Mouse (Mus musculus) kidney, adult 11 months (tissue): ENCODE measurements at regions not wholly inside any gene's neighbourhood (a gene's known extent, or its start where the extent isn't known, plus 50 kb on each side); places are given as distances from the start of the nearest gene placed in this dataset.
A peak's percentile ranks its signal among the peaks of the same experiment; 100 is the strongest.
"Not testable (repeated sequence)": the region's sequence is repeated elsewhere in the genome, so short reads cannot be mapped to it uniquely, and the experiment has no call there.

Experiments
- DNase-seq: peaks from one replicate; pipeline ENCODE4 v3.0.0; 2022

DNA sequence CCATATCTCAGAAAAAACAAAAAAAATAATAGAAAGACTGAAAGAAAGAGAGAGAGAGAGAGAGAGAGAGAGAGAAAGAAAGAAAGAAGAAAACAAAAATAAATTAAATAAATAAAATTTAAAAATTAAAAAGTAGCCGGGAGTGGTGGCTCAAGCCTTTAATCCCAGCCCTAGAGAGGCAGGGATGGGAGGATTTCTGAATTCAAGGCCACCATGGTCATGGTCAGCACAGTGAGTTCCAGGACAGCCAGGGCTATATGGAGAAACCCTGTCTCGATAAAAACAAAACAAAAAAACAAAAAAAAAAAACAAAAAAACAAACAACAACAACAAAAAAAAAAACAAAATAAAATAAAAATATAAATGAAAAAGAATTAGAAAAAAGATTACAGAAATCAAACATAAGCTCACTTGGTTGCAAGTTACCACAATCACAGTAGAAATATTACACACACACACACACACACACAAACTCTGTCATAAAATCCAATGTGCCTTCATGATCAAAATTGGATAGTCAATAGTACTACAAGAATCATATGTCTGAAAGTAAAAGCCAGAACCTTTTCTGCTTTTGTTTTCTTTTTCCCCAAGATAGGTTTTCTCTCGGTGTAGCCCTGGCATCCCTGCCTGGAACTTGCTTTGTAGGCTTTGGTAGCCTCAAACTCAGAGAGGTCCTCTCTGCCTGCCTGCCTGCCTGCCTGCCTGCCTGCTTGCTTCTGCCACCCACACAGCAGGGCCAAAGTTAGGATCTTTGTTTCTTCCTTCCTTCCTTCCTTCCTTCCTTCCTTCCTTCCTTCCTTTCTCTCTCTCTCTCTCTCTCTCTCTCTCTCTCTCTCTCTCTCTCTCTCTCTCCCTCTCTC is 476.1 kb upstream of the Olfr161 start:
- DNase-seq = peak; percentile 33

GRCm38 (mm10) chr16:3115336-3116112 is 475.3 kb upstream of the Olfr161 start:
- DNase-seq = not testable (repeated sequence)

- DNase-seq = peak; percentile 30
These were observed 474.7 kb upstream of the Olfr161 start for GRCm38 (mm10) chr16:3116113-3116511.

DNA sequence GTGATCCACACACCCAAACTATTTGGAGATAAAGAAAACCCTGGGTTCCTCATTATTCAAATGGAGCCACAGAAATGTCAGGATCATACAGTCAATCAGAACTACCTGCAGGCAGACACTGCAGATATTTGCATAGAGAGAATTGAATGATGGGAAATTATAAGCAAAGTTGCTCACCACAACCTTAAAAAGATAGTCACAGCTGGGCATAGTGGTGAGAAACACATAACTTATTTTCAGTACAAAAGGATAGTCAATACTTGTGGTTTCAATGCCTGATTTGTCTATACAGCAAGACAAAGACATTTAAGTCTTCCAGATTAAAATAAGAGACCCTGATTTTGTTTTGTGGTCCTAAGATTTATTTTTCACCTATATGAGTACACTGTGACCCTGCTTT is 469.6 kb upstream of the Olfr161 start:
- not testable (repeated sequence) for DNase-seq

GRCm38 (mm10) chr16:3122145-3122860 is 468.5 kb upstream of the Olfr161 start:
- not testable (repeated sequence) for DNase-seq

- DNase-seq = peak; percentile 83
These were observed 467.9 kb upstream of the Olfr161 start for GRCm38 (mm10) chr16:3122861-3123477.

GRCm38 (mm10) chr16:3127317-3127716 is 463.5 kb upstream of the Olfr161 start:
- DNase-seq = not testable (repeated sequence)
